Mouse (Mus musculus): ENCODE results near the gene Nexn. TPM values are rescaled to one million over a fixed set of nuclear protein-coding genes. Genes with fewer than 3 reads are reported as not detected.

Nexn gene
- polyA plus RNA-seq, 1 experiment from 2014 or later: 3.8 TPM

DNA sequence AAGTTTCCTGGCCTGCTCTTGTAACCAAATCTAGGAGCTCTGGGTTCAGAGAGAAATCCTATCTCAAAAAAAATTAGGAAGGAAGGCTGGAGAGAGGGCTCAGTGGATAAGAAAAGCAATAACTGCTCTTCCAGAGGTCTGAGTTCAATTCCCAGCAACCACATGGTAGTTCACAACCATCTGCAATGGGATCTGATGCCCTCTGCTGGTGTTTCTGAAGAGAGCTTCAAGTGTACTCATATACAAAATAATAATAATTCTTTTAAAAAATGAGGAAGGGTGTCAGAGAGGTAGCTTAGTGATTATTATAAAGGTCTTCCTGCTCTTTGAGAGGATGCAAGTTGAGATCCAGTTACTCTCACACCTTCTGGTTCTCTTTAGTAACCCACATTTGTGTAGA is 41.2 kb downstream of the Nexn start:
- no peak overlapping the region for H3K27ac ChIP-seq
- no peak overlapping the region for H3K9ac ChIP-seq
- no peaks in the 10 kb centered on the region for H3K27me3 ChIP-seq
- no peak for ATAC-seq (ENCODE audit: low FRiP score)
- no peak overlapping the region for H3K4me2 ChIP-seq
- no peak overlapping the region for H3K4me3 ChIP-seq
- H3K4me1 ChIP-seq (replicated peaks): no peaks in the 10 kb centered on the region
- H3K36me3 ChIP-seq: peaks cover 88% of the 10 kb centered on the region
- H3K9me3 ChIP-seq: no peaks in the 10 kb centered on the region

DNA sequence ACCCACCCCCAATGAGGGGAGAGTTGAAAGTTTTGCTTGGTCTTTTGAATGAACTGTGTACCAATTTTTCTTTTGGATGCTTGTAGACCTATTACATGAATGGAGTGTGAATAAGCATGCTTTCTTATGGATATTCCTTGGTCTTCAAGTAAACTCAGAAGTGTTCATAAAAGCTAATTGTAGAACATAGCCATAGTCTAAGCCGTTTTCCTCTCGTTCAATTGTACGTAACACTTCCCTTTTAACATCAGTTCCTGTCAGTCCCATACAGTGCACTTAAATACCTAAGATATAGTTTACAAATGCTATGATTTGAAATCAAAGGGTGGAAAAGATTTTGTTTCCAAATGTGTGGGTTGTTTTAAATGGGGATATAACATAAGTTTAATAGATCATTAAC is 52.7 kb downstream of the Nexn start:
- no peak for ATAC-seq (ENCODE audit: low FRiP score)
- Histone ChIP-seq H3K4me1 (replicated peaks) (peaks cover 38% of the 10 kb centered on the region), H3K4me2 (peak overlapping the region; percentile 90), H3K4me3 (peak overlapping the region; percentile 69), H3K9me3 (no peaks in the 10 kb centered on the region), H3K27ac (no peak overlapping the region), H3K27me3 (no peaks in the 10 kb centered on the region), H3K36me3 (peaks cover 33% of the 10 kb centered on the region), H3K9ac (no peak overlapping the region)
- WGBS: 61% methylated on average over 3 of the region's 3 CpGs

DNA sequence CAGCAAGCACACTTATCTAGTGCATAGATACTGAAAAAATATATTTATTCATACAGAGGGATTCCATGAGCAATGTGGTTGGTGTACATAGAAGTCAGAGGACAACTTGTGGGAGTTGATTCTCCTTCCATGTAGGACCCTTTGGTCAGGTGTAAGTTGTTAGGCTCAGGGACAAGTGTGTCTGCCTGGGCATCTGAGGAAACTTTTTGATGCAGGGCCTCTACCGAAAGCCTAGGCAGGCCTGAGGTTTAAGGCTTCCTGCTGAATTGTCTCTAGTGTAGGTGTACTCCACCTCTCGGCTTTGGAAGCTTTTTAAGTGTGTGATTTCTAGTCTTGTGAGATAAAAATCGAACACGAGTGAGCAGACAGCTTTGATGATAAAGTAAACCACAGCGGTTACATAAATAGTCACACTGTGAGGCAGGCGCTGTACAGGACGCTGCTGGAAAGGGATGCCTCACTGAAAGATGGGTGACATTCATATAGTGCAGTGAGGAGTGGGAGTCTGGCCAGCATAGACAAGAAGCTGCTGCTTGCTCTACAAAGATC is 54.3 kb downstream of the Nexn start:
- WGBS: 43% methylated on average over 7 of the region's 7 CpGs
- Histone ChIP-seq H3K9me3 (no peaks in the 10 kb centered on the region), H3K27ac (0 out of 2 replicates have a peak overlapping the region, but pooled peaks have one; percentile 100), H3K4me2 (peak overlapping the region; percentile 90), H3K4me3 (peak overlapping the region; percentile 69), H3K36me3 (peaks cover 23% of the 10 kb centered on the region), H3K4me1 (replicated peaks) (peaks cover 40% of the 10 kb centered on the region), H3K9ac (peak overlapping the region; percentile 96), H3K27me3 (no peaks in the 10 kb centered on the region)
- ATAC-seq (ENCODE audit: low FRiP score): no peak

GRCm38 (mm10) chr3:152210728-152211391 is 55.3 kb downstream of the Nexn start:
- Histone ChIP-seq H3K4me3 (peak overlapping the region; percentile 69), H3K4me1 (replicated peaks) (peaks cover 40% of the 10 kb centered on the region), H3K27me3 (no peaks in the 10 kb centered on the region), H3K9ac (peak overlapping the region; percentile 96), H3K9me3 (no peaks in the 10 kb centered on the region), H3K4me2 (peak overlapping the region; percentile 90), H3K36me3 (peaks cover 14% of the 10 kb centered on the region), H3K27ac (peak overlapping the region; percentile 100)
- peak; percentile 76 for ATAC-seq (ENCODE audit: low FRiP score)
- under 1% methylated on average over 66 of the region's 68 CpGs for WGBS

DNA sequence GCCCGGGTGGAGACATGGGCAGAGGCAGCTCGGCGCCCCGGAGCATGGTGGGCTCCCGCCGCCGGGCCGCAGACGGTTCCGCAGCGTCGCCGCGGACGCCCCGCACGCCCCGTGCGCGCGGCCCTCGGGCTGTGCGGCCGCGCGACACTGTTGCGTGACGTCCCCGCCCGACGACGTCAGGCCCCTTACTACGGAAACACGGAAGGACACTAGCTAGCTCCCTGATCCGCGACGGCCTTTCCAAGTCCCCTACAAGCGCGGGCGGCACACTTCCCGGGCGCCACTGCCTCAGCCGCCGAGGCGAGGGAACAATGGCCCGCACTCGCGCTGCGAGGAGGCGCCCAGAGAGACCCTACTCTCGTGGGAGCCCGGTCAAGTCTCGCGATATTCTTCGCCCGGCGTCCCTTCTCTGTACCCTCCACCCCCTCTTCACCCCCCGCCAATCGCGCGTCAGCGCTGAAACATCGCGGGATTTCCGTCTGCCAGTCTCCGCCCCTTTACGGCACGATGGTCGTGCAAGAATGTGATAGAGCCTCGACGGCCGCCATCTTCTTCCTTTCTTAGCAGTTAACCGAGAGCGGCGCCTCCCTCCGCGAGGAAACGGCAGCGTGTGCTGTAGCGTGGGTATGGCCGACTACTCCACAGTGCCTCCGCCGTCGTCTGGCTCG is 56.0 kb downstream of the Nexn start, which contains the start of the genes Dnajb4 and Fubp1:
Gene Dnajb4, minus strand, starts transcription at position 336 of the 668 bp plus-strand sequence.
Gene Fubp1, plus strand, starts transcription at position 456 of the 668 bp plus-strand sequence.
- H3K27ac ChIP-seq: peak within 1 kb of the TSS; percentile 100
- no peaks in the 10 kb centered on the region for H3K27me3 ChIP-seq
- H3K36me3 ChIP-seq: peaks cover 10% of the 10 kb centered on the region; the same call in 1 of the 2 replicates
- H3K9me3 ChIP-seq: no peaks in the 10 kb centered on the region
- H3K9ac ChIP-seq: peak within 1 kb of the TSS; percentile 96
- peak within 1 kb of the TSS; percentile 90 for H3K4me2 ChIP-seq
- peak within 1 kb of the TSS; percentile 69 for H3K4me3 ChIP-seq
- ATAC-seq (ENCODE audit: low FRiP score): peak; percentile 96
- under 1% methylated on average over 81 of the region's 85 CpGs for WGBS
- H3K4me1 ChIP-seq (replicated peaks): peaks cover 35% of the 10 kb centered on the region

DNA sequence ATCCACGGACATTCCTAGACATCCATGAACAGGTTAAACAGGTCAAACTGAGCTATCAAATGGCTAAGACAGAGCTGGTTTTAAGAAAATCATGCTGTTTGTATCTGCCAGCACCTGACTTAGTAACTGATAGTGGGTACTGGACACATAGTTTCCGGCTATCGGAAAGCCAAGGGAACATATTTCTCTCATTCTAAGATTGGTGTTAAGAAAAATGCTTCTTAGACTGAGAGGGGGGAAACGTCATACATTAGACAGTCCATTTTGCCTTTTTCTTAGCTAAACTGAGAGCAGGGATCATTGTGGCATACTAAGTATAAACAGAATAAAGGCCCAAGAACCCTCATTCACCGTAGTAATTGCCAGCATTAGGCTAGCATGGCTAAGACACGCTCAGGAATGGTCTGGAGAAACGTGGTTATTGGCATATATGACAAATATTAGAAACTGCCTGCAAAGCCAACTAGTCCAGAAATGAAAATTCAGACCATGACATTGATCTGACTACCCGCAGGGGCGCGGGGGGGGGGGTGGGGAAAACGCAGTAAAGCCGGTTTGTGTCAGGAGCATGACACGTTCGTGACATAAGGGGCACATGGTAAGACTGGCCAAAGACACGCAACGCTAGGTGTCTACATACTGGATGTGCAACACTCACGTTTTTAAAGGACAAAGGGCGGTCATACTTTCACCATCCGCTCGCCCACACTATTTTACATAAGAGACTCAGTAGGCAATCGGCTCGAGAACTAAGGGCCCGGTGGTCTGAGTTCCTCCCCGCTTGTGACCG is 56.8 kb downstream of the Nexn start:
- peak overlapping the region; percentile 96 for H3K9ac ChIP-seq
- ATAC-seq (ENCODE audit: low FRiP score): peak; percentile 55
- H3K9me3 ChIP-seq: no peaks in the 10 kb centered on the region
- peaks cover 10% of the 10 kb centered on the region; the same call in 1 of the 2 replicates for H3K36me3 ChIP-seq
- 6% methylated on average over 25 of the region's 25 CpGs for WGBS
- H3K27ac ChIP-seq: peak overlapping the region; percentile 100
- H3K4me2 ChIP-seq: peak overlapping the region; percentile 90
- peaks cover 32% of the 10 kb centered on the region for H3K4me1 ChIP-seq (replicated peaks)
- peak overlapping the region; percentile 69 for H3K4me3 ChIP-seq
- H3K27me3 ChIP-seq: no peaks in the 10 kb centered on the region

- no peaks in the 10 kb centered on the region for H3K27me3 ChIP-seq
- peaks cover 10% of the 10 kb centered on the region; the same call in 1 of the 2 replicates for H3K36me3 ChIP-seq
- H3K9me3 ChIP-seq: no peaks in the 10 kb centered on the region
- no peak overlapping the region for H3K9ac ChIP-seq
- 94% methylated on average over 7 of the region's 7 CpGs for WGBS
- no peak for ATAC-seq (ENCODE audit: low FRiP score)
- no peak overlapping the region for H3K27ac ChIP-seq
- H3K4me3 ChIP-seq: no peak overlapping the region
- peak overlapping the region; percentile 90 for H3K4me2 ChIP-seq
- H3K4me1 ChIP-seq (replicated peaks): peaks cover 29% of the 10 kb centered on the region
Measured at GRCm38 (mm10) chr3:152208096-152208885, 57.9 kb downstream of the Nexn start.

GRCm38 (mm10) chr3:152207156-152207555 is 59.0 kb downstream of the Nexn start:
- H3K27ac ChIP-seq: no peak overlapping the region
- 0 out of 2 replicates have a peak, but pooled peaks cover 5% of the 10 kb centered on the region for H3K36me3 ChIP-seq
- no peak overlapping the region for H3K4me2 ChIP-seq
- peaks cover 18% of the 10 kb centered on the region for H3K4me1 ChIP-seq (replicated peaks)
- H3K9me3 ChIP-seq: no peaks in the 10 kb centered on the region
- H3K27me3 ChIP-seq: no peaks in the 10 kb centered on the region
- H3K4me3 ChIP-seq: no peak overlapping the region
- WGBS: 98% methylated on average over 4 of the region's 4 CpGs
- ATAC-seq (ENCODE audit: low FRiP score): no peak
- H3K9ac ChIP-seq: no peak overlapping the region

DNA sequence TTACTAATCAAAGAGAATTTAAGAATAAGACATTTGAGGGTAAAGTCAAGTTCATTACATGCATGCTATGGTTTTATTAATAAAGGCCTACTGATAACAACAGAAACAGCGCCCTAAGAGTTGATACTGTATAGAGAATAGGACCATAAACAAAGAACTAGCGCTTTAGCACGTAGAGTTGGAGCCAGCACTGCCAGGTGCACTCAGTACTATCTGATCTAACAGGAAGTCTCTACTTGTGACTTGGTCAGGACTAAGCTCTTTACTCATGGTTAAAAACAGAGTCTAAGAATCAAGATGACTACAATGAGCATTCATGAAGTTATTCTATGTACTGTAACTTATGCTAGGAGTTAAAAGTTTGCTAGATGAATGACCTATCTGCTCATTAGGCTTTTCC is 61.6 kb downstream of the Nexn start:
- WGBS: 88% methylated on average over 3 of the region's 3 CpGs
- Histone ChIP-seq H3K27ac (no peak overlapping the region), H3K27me3 (no peaks in the 10 kb centered on the region), H3K4me1 (replicated peaks) (peaks cover 10% of the 10 kb centered on the region), H3K36me3 (0 out of 2 replicates have a peak, but pooled peaks cover 5% of the 10 kb centered on the region), H3K9me3 (no peaks in the 10 kb centered on the region), H3K4me2 (no peak overlapping the region), H3K9ac (no peak overlapping the region), H3K4me3 (no peak overlapping the region)
- ATAC-seq (ENCODE audit: low FRiP score): no peak

DNA sequence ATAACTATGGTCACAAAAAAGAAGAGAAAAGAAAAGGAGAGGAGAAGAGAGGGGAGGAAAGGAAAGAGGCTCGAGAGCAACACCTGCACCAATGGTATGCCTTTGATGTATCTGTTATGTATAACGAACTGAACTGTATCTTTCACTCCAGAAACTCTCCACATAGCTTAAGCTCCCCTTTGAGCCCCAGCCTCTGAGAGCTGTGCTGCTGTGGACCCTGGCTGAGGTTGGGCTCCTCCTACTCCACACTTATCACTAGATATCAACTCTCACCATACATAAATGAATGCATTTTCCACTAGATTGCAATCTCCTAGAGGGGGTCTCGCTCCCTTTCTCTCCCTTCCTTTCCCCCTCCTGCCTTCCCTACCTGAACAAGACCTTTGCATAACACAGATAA is 62.2 kb downstream of the Nexn start:
- Histone ChIP-seq H3K4me1 (replicated peaks) (peaks cover 7% of the 10 kb centered on the region), H3K9me3 (no peaks in the 10 kb centered on the region), H3K27ac (no peak overlapping the region), H3K4me2 (no peak overlapping the region), H3K27me3 (no peaks in the 10 kb centered on the region), H3K4me3 (no peak overlapping the region), H3K9ac (no peak overlapping the region), H3K36me3 (0 out of 2 replicates have a peak, but pooled peaks cover 5% of the 10 kb centered on the region)
- WGBS: 78% methylated on average over 3 of the region's 3 CpGs
- no peak for ATAC-seq (ENCODE audit: low FRiP score)

GRCm38 (mm10) chr3:152203411-152203810 is 62.7 kb downstream of the Nexn start:
- WGBS: 92% methylated on average over 6 of the region's 6 CpGs
- ATAC-seq (ENCODE audit: low FRiP score): no peak
- 0 out of 2 replicates have a peak, but pooled peaks cover 5% of the 10 kb centered on the region for H3K36me3 ChIP-seq

More at GRCm38 (mm10) chr3:152203411-152203810, 62.7 kb downstream of the Nexn start:
- H3K9ac ChIP-seq: no peak overlapping the region
- H3K4me1 ChIP-seq (replicated peaks): peaks cover 3% of the 10 kb centered on the region
- no peaks in the 10 kb centered on the region for H3K27me3 ChIP-seq
- no peak overlapping the region for H3K27ac ChIP-seq
- no peaks in the 10 kb centered on the region for H3K9me3 ChIP-seq
- no peak overlapping the region for H3K4me2 ChIP-seq
- no peak overlapping the region for H3K4me3 ChIP-seq
